Mouse (Mus musculus) intestine, embryonic 16.5 days (tissue): Measurements from ENCODE around the gene Bglap3. TPM values are rescaled to one million over a fixed set of nuclear protein-coding genes. Genes with fewer than 3 reads are reported as not detected.

Experiments used
- ATAC-seq: fragments of 200-750 bp; cut with Nextera tagmentation; 2 replicates; pipeline ENCODE4 v1.8.0; 2017; ENCODE audit warnings: moderate TSS enrichment, moderate library complexity
- H3K27ac ChIP-seq: fragments of 300-500 bp; sonication (generic); 2 replicates; pipeline ENCODE4 v1.5.1; 2014; ENCODE audit warnings: mild to moderate bottlenecking, low read length
- H3K27me3 ChIP-seq: fragments of 300-500 bp; sonication (generic); replicated peaks from 2 replicates; pipeline ENCODE4 v1.6.1; 2014; ENCODE audit warnings: low read length, control low read depth, mixed read lengths; ENCODE audit not compliant: control insufficient read depth, insufficient read depth
- H3K36me3 ChIP-seq: fragments of 300-500 bp; sonication (generic); 2 replicates; pipeline ENCODE4 v1.6.1; 2014; ENCODE audit warnings: low read length, control low read depth; ENCODE audit not compliant: control insufficient read depth, insufficient read depth
- H3K4me1 ChIP-seq: fragments of 300-500 bp; sonication (generic); 2 replicates; pipeline ENCODE4 v1.6.1; 2014; ENCODE audit warnings: low read length, control low read depth, mixed read lengths; ENCODE audit not compliant: control insufficient read depth, insufficient read depth
- H3K4me2 ChIP-seq: fragments of 300-500 bp; sonication (generic); 2 replicates; pipeline ENCODE4 v1.6.1; 2014; ENCODE audit warnings: low read depth, low read length, control low read depth
- H3K4me3 ChIP-seq: fragments of 300-500 bp; sonication (generic); 2 replicates; pipeline ENCODE4 v1.5.1; 2014; ENCODE audit warnings: mild to moderate bottlenecking, low read length
- H3K9ac ChIP-seq: fragments of 300-500 bp; sonication (generic); 2 replicates; pipeline ENCODE4 v1.6.1; 2014; ENCODE audit warnings: low read depth, low read length
- H3K9me3 ChIP-seq: fragments of 300-500 bp; sonication (generic); 2 replicates; pipeline ENCODE4 v1.6.1; 2016; ENCODE audit warnings: low read length, control low read depth; ENCODE audit not compliant: control insufficient read depth
- WGBS: fragments of 180-500 bp; shearing (Covaris S2); extraction: QIAGEN DNeasy Blood & Tissue Kit; methylation state at CpG from one replicate; pipeline ENCODE4 v1.1.7; 2014; 5-methylcytosine and 5-hydroxymethylcytosine counted together
- polyA plus RNA-seq: library from polyadenylated mRNA; unstranded; fragments of >200 nt; fragmentation: Nextera tagmentation; extraction: Ambion mirVana; gene quantifications from 2 replicates; pipeline ENCODE4 v1.2.1, GENCODE M21; 2015

Bglap3 gene
- polyA plus RNA-seq, 1 experiment from 2014 or later = 2.2 TPM

DNA sequence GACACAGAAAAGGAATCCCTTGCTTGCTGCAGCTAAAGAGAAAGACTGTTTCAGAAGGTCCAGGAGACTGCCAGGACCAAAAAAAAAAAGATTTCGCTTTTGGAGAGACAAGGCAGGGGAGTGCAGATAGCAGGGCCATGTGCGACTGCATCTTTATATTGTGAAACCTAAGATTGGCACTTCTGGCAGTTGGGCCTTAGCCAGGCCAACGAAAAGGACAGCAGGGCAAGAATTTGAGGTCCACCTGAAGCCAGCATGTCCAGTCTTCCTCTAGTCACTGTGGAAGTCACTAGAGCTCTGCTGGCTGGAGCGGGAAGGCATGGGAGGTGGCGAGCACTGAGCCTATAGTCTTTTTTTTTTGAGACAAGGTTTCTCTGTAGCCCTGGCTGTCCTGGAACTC lies 36.4 kb upstream of the Bglap3 start:
- peaks cover 25% of the 10 kb centered on the region for H3K4me1 ChIP-seq
- WGBS = 55% methylated on average over 5 of the region's 5 CpGs
- H3K4me2 ChIP-seq = peak overlapping the region; percentile 54
- H3K36me3 ChIP-seq = peaks cover 1% of the 10 kb centered on the region
- peak overlapping the region; percentile 64 for H3K4me3 ChIP-seq
- no peaks in the 10 kb centered on the region for H3K27me3 ChIP-seq
- H3K27ac ChIP-seq = peak overlapping the region; percentile 87; the same call in 1 of the 2 replicates
- H3K9ac ChIP-seq = peak overlapping the region; percentile 89
- ATAC-seq = no peak
- no peaks in the 10 kb centered on the region for H3K9me3 ChIP-seq

DNA sequence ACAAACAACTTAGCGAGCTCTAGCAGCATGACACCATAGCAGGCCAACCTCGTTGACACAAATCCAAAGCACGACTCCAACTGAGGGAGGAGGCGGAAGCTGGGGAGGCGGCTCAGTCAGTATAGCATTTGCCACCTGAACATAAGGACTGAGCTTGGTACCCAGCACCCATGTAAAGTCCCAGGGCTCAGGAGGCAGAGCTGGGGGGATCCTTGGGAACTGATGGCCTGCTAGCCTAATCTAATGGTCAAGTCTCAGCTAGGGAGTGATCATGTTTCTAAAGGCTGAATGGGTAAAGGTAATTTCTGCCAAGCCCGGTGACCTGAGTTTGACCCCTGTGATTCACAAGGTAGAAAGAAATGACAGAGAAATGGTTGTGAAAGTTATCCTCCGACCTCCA lies 35.0 kb upstream of the Bglap3 start:
- peaks cover 4% of the 10 kb centered on the region for H3K36me3 ChIP-seq
- H3K27ac ChIP-seq = no peak overlapping the region
- H3K27me3 ChIP-seq = no peaks in the 10 kb centered on the region
- no peak overlapping the region for H3K4me3 ChIP-seq
- no peak overlapping the region for H3K4me2 ChIP-seq
- H3K9me3 ChIP-seq = no peaks in the 10 kb centered on the region
- WGBS = 52% methylated on average over 7 of the region's 7 CpGs
- peaks cover 25% of the 10 kb centered on the region for H3K4me1 ChIP-seq
- no peak overlapping the region for H3K9ac ChIP-seq
- ATAC-seq = no peak

DNA sequence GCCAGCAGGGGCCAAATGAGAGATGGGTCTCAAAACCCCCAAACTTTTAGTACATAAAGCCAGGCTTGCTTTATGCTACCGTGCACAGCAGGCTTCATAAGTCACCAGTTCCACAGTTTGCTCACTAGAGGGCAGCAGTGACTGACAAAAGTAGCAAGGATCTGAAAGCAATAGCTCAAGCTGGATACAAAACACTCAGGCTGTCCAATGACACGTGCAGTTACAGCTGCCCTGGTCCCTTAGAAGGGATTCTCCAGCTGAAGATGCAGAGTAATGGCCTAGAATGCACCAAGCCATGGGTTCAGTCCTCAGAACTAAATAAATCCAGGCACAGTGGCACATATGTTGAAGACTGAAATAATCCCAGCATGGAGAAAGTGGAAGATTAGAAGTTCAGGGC lies 34.5 kb upstream of the Bglap3 start:
- H3K36me3 ChIP-seq = peaks cover 4% of the 10 kb centered on the region
- no peaks in the 10 kb centered on the region for H3K27me3 ChIP-seq
- H3K27ac ChIP-seq = no peak overlapping the region
- H3K4me2 ChIP-seq = no peak overlapping the region
- no peaks in the 10 kb centered on the region for H3K9me3 ChIP-seq
- peaks cover 25% of the 10 kb centered on the region for H3K4me1 ChIP-seq
- no peak overlapping the region for H3K9ac ChIP-seq
- WGBS = 0% methylated on average over 2 of the region's 2 CpGs
- ATAC-seq = no peak
- no peak overlapping the region for H3K4me3 ChIP-seq

DNA sequence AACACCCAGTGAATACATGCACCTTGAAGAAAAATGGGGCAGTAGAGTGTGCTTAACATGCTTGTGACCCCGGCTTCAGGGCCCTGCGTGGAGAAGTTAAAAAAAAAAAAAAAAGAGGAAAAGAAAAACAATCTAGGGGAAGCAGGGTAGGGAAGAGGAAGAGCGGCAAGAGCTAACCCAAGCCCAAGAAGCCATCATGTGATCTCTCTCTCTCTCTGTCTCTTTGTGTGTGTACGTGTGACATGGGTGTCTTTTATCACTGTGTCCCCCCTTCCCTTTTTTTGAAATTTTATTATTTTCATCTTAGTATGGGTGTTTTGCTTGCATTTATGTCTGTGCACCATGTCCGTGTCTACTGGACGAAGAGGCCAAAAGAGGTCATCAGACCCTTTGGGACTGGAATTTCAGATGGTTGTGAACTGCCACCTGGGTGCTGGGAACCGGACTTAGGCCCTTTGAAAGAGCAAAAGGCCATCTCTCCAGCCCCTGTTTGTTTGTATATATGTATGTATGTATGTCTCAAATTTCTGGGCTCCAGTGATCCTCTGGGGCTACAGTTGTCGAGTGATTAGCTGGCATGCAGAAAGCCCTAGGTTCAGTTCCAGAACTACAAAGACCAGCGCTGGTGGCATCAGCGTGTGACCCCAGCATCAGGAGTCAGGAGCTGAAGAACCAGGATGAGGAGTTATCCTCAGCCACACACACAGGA lies 31.1 kb upstream of the Bglap3 start:
- Histone ChIP-seq H3K27me3 (no peaks in the 10 kb centered on the region), H3K4me1 (peaks cover 12% of the 10 kb centered on the region), H3K4me3 (no peak overlapping the region), H3K9ac (no peak overlapping the region), H3K9me3 (no peaks in the 10 kb centered on the region), H3K27ac (no peak overlapping the region), H3K36me3 (peaks cover 4% of the 10 kb centered on the region), H3K4me2 (no peak overlapping the region)
- 93% methylated on average over 10 of the region's 10 CpGs for WGBS
- no peak for ATAC-seq

DNA sequence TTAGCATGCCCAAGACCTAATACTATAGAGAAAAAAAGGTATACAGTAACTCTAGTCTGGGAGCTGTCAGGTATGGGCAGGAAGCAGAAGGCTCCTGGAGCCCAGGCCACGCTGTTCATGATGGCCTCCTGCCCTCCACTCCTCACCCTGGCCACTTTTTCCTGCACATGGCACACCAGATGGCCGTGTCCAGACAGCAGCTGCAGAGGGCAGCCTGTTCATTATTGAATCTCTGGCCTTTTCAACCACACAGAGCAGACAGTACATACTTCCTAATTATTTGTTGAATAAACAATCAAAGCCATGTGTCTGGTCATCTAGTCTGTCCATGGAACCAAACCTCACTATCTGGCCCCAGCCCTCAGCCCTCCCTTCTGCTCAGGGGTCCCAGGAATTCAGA lies 26.1 kb upstream of the Bglap3 start:
- ATAC-seq = no peak
- Histone ChIP-seq H3K36me3 (peaks cover 3% of the 10 kb centered on the region; the same call in 1 of the 2 replicates), H3K27me3 (no peaks in the 10 kb centered on the region), H3K4me1 (no peaks in the 10 kb centered on the region), H3K4me2 (no peak overlapping the region), H3K27ac (no peak overlapping the region), H3K9me3 (no peaks in the 10 kb centered on the region), H3K9ac (no peak overlapping the region), H3K4me3 (no peak overlapping the region)
- WGBS = 78% methylated on average over 2 of the region's 2 CpGs

DNA sequence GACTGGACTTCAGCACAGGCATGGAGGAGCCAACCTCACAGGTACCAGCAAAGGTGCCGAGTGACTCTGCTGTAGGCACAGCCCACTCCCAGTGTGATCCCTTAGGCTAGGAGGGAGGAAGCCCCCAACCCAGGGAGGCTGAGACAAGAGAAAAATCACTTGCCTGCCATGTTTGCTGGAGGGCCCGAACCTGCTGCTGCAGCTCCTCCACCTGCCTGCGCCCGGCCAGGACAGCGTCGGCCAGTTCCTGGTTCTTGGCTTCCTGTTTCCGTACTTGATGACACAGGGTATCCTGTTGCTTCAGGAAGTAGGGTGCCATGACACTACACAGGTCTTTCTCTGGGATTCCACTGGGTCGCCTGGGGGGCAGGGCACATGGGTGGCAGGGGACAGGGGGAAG lies 23.2 kb upstream of the Bglap3 start:
- no peaks in the 10 kb centered on the region for H3K4me1 ChIP-seq
- no peak overlapping the region for H3K4me2 ChIP-seq
- H3K4me3 ChIP-seq = no peak overlapping the region
- H3K9ac ChIP-seq = no peak overlapping the region
- H3K9me3 ChIP-seq = no peaks in the 10 kb centered on the region
- WGBS = 87% methylated on average over 8 of the region's 8 CpGs
- H3K36me3 ChIP-seq = peaks cover 3% of the 10 kb centered on the region
- ATAC-seq = no peak
- H3K27me3 ChIP-seq = no peaks in the 10 kb centered on the region
- no peak overlapping the region for H3K27ac ChIP-seq

DNA sequence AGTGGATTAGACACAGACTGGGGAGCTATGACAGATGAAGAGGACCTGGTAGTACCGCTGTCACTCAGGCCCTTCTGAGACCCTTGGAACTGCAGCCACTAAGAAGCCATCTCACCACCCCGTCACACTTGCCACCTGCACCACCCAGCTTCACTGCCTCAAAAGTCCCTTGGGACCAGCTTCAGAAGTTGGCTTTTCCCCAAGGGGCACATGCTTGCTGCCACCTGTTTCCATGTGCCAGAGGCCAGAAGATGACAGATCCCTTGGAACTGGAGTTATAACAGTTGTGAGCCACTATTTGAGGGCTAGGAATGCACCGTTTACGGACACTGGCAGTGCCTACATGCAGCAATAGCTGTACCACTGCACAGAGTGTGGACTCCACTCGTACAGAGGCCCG lies 22.7 kb upstream of the Bglap3 start:
- Histone ChIP-seq H3K27me3 (no peaks in the 10 kb centered on the region), H3K9me3 (no peaks in the 10 kb centered on the region; the same call in 1 of the 2 replicates), H3K4me1 (no peaks in the 10 kb centered on the region), H3K4me3 (no peak overlapping the region), H3K9ac (no peak overlapping the region), H3K27ac (no peak overlapping the region), H3K4me2 (no peak overlapping the region), H3K36me3 (peaks cover 3% of the 10 kb centered on the region)
- no peak for ATAC-seq
- WGBS = 97% methylated on average over 6 of the region's 6 CpGs

DNA sequence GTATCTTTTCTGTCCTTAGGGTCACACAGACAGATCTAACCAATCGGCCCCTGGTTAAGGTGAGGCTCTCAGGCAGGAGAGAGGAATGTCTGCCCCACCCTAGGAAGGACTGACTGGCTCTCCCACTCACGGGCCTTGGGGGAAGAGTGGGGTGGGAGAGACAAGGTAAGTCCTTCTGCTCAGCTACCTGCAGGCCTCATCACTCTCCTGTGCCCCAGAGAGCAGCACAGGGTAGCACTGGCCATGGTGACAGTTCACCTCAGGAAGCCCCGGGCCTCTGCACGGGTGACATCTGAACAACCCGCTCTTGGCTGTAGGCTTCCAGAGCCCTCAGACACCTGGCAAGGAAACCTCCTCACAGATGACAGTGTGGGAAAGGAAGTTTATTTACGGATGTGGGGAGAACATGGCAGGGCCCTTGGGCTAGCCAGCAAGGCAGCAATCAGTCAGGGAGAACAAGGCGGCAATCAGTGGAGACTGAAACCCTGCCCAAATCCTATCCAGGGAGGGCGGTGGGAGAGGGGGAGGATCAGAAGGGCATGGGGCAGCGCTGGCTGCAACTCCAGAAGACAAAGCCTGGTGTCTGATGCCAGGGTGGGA lies 21.3 kb upstream of the Bglap3 start:
- Histone ChIP-seq H3K9me3 (no peaks in the 10 kb centered on the region; the same call in 1 of the 2 replicates), H3K4me2 (no peak overlapping the region), H3K27me3 (no peaks in the 10 kb centered on the region), H3K4me1 (no peaks in the 10 kb centered on the region), H3K4me3 (no peak overlapping the region), H3K9ac (no peak overlapping the region), H3K27ac (no peak overlapping the region), H3K36me3 (peaks cover 3% of the 10 kb centered on the region)
- WGBS = 82% methylated on average over 9 of the region's 9 CpGs
- no peak for ATAC-seq

DNA sequence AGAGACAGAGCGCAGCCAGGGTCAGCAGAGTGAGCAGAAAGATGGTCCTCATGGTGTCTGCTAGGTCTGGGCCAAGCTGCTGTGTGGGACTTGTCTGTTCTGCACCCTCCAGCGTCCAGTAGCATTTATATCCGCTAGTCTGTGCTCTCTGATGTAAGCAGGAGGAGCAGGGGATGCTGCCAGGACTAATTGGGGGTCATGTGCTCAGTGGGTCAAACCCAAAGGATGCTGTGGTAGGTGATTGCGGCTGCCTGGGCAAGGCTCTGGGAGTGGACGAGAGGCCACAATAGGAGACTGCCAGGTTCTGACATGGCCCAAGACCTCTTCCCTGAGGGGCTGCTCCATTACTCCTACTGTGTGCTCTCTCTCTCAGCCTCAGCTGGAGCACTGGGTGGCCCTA lies 11.8 kb upstream of the Bglap3 start, which contains the start of gene Bglap:
TSS of gene Bglap (minus strand) at position 101 of the 400 bp plus-strand sequence.
- no peaks in the 10 kb centered on the region for H3K36me3 ChIP-seq
- no peak within 1 kb of the TSS for H3K4me3 ChIP-seq
- ATAC-seq = no peak
- WGBS = 79% methylated on average over 5 of the region's 5 CpGs
- H3K27ac ChIP-seq = no peak within 1 kb of the TSS
- no peak within 1 kb of the TSS for H3K4me2 ChIP-seq
- 0 out of 2 replicates have a peak, but pooled peaks cover 2% of the 10 kb centered on the region for H3K27me3 ChIP-seq
- H3K4me1 ChIP-seq = no peaks in the 10 kb centered on the region
- H3K9me3 ChIP-seq = no peaks in the 10 kb centered on the region
- no peak within 1 kb of the TSS for H3K9ac ChIP-seq
